In genomic region chr2:31141074-31141866, GRCm38 (mm10) we compare ENCODE assay signal across 8 mouse cellular contexts. TPM values are rescaled to one million over a fixed set of nuclear protein-coding genes. Genes with fewer than 3 reads are reported as not detected.
DNase-seq lines count a peak whose midpoint lies in the region; ATAC-seq and TF ChIP-seq lines count a peak whose summit lies in the region.

No protein-coding gene starts in this region.

- under 1% methylated on average over 73 of the region's 78 CpGs for WGBS in heart, embryonic 12.5 days
- WGBS in midbrain, embryonic 16.5 days, result under 1% methylated on average over 76 of the region's 78 CpGs

- H3K27ac ChIP-seq in heart, embryonic 12.5 days (ENCODE audit: poor library complexity, severe bottlenecking), result peak overlapping the region; percentile 82
- peak overlapping the region; percentile 84 for H3K27ac ChIP-seq in midbrain, embryonic 16.5 days (ENCODE audit: low read length)

- H3K36me3 ChIP-seq in E14TG2a.4 (ENCODE audit: insufficient read depth, low read length), result peaks cover 12% of the 10 kb centered on the region
- H3K36me3 ChIP-seq in heart, embryonic 12.5 days, result peaks cover 7% of the 10 kb centered on the region
- H3K36me3 ChIP-seq in midbrain, embryonic 16.5 days (ENCODE audit: control insufficient read depth, insufficient read depth, low read length), result 0 out of 2 replicates have a peak, but pooled peaks cover 3% of the 10 kb centered on the region

- peak; percentile 30 for DNase-seq in gastrocnemius, postnatal 14 days
- no peak for DNase-seq in gastrocnemius, postnatal 25 days
- peak; percentile 78 for DNase-seq in cerebellum, adult 9-11 months
- DNase-seq in kidney, postnatal 25 days, result peak; percentile 51 to 66

- peak overlapping the region; percentile 94 for H3K4me2 ChIP-seq in heart, embryonic 12.5 days
- H3K4me2 ChIP-seq in midbrain, embryonic 16.5 days (ENCODE audit: low read length), result peak overlapping the region; percentile 87

- peaks cover 75% of the 10 kb centered on the region for H3K4me1 ChIP-seq in E14TG2a.4 (replicated peaks; ENCODE audit: low read depth, low read length)
- H3K4me1 ChIP-seq in heart, embryonic 12.5 days (replicated peaks), result peaks cover 56% of the 10 kb centered on the region
- H3K4me1 ChIP-seq in midbrain, embryonic 16.5 days (ENCODE audit: control insufficient read depth, insufficient read depth, low read length), result peaks cover 10% of the 10 kb centered on the region

- no peaks in the 10 kb centered on the region for H3K9me3 ChIP-seq in E14TG2a.4 (ENCODE audit: low read length)
- H3K9me3 ChIP-seq in heart, embryonic 12.5 days (replicated peaks), result no peaks in the 10 kb centered on the region
- no peaks in the 10 kb centered on the region for H3K9me3 ChIP-seq in midbrain, embryonic 16.5 days (replicated peaks; ENCODE audit: control insufficient read depth, low read length, poor library complexity, severe bottlenecking)

- peak overlapping the region; percentile 94 for H3K9ac ChIP-seq in heart, embryonic 12.5 days
- peak overlapping the region; percentile 96 for H3K9ac ChIP-seq in midbrain, embryonic 16.5 days (ENCODE audit: low read depth, low read length)

- TF ChIP-seq CTCF in E14TG2a.4 (conservative IDR thresholded peaks at IDR 0.05; ENCODE audit: low read length), result no peak

- H3K4me3 ChIP-seq in E14TG2a.4 (replicated peaks; ENCODE audit: low read length), result peak overlapping the region; percentile 96
- H3K4me3 ChIP-seq in heart, embryonic 12.5 days, result peak overlapping the region; percentile 83
- H3K4me3 ChIP-seq in midbrain, embryonic 16.5 days (ENCODE audit: low read depth, low read length), result peak overlapping the region; percentile 75

- H3K27me3 ChIP-seq in E14TG2a.4 (ENCODE audit: insufficient read depth, low read length), result peaks cover 9% of the 10 kb centered on the region
- H3K27me3 ChIP-seq in heart, embryonic 12.5 days (replicated peaks), result no peaks in the 10 kb centered on the region
- no peaks in the 10 kb centered on the region for H3K27me3 ChIP-seq in midbrain, embryonic 16.5 days (ENCODE audit: control insufficient read depth, insufficient read depth, low read depth, low read length)

- intact Hi-C loops in gastrocnemius, postnatal 14 days (cut with DNase I; ENCODE audit: low total_unique reads), result no loop called here

- peak; percentile 54 for ATAC-seq in heart, embryonic 12.5 days (ENCODE audit: insufficient number of reproducible peaks, low FRiP score)
- peak; percentile 74 for ATAC-seq in midbrain, embryonic 16.5 days
- no peak for ATAC-seq in monocyte, adult 5-6 weeks (replicated peaks; ENCODE audit: insufficient number of reproducible peaks, low FRiP score, low TSS enrichment, poor library complexity, severe bottlenecking)

RNA-seq across cellular contexts. Expression of gene Fnbp1, which starts 0.5 kb away (rescaled TPM):
- total RNA-seq in gastrocnemius, postnatal 14 days (2021), result 10 to 100 TPM; 16.5 to 21.1 TPM
- total RNA-seq in gastrocnemius, postnatal 25 days (2021), result 10 to 100 TPM; 10.1 to 10.9 TPM
- polyA plus RNA-seq in heart, embryonic 12.5 days (2016; fragmentation: Nextera tagmentation; extraction: Ambion mirVana), result 21.4 and 23.8 TPM in 2 replicates
- polyA plus RNA-seq in midbrain, embryonic 16.5 days (2015; fragmentation: Nextera tagmentation; extraction: Ambion mirVana), result 31.5 and 33.2 TPM in 2 replicates
- 39.1 to 101 TPM (median 67.2 TPM) in 3 replicates for total RNA-seq in monocyte, adult 5-6 weeks (2017)

RNA-seq across cellular contexts. Expression of gene Gpr107, which starts 10.8 kb away (rescaled TPM):
- total RNA-seq in gastrocnemius, postnatal 14 days (2021), result 10 to 100 TPM; 24.7 to 25.2 TPM
- 10 to 100 TPM; 24.1 to 24.8 TPM for total RNA-seq in gastrocnemius, postnatal 25 days (2021)
- polyA plus RNA-seq in heart, embryonic 12.5 days (2016; fragmentation: Nextera tagmentation; extraction: Ambion mirVana), result 37.4 and 40.4 TPM in 2 replicates
- 34.9 and 43.6 TPM in 2 replicates for polyA plus RNA-seq in midbrain, embryonic 16.5 days (2015; fragmentation: Nextera tagmentation; extraction: Ambion mirVana)
- total RNA-seq in monocyte, adult 5-6 weeks (2017), result 31.3 to 44.8 TPM (median 35.7 TPM) in 3 replicates
